Mouse (Mus musculus): Measurements from ENCODE around the gene Prok1.

Prok1 gene

DNA sequence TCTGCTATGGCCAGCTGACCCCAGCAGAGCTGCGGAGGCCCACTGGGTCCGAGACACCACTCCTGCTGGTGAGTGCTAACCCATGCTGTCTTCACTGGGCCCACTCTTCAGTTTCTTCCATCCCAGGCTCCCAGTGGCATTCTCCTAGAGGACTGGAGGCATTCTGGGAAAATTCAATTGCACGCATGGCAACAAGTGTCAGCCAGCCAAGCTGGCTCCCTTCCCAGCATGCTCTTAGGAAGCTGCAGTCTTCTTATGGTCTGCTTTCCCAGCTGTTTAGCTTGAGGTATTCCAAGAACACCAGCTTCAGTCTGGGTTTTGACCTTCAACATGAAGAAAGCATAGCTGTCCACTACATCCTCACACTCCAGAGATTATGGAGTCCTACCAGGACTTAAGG, 56.3 kb downstream of the Prok1 start:
- no peak for DNase-seq
